Mouse (Mus musculus) embryonic fibroblast, embryonic 13.5 days (primary cell): ENCODE measurements at regions not wholly inside any gene's neighbourhood (a gene's known extent, or its start where the extent isn't known, plus 50 kb on each side); places are given as distances from the start of the nearest gene placed in this dataset.

ENCODE experiments used
- CTCF ChIP-seq: IDR thresholded peaks from 2 replicates; pipeline ENCODE4 v1.5.1; 2011; ENCODE audit warnings: mild to moderate bottlenecking, control low read depth, low read length, moderate library complexity, borderline replicate concordance; ENCODE audit not compliant: insufficient read depth
- POLR2A ChIP-seq: IDR thresholded peaks from 2 replicates; pipeline ENCODE4 v1.6.1; 2011; ENCODE audit warnings: low read depth, mild to moderate bottlenecking, control low read depth, low read length, moderate library complexity

- TF ChIP-seq CTCF (no peak), POLR2A (no peak)
Measured at GRCm38 (mm10) chr13:101422082-101422481, 345.9 kb downstream of the Pik3r1 start.
